In genomic region chr9:77655935-77656288, GRCm38 (mm10) we compare ENCODE assay signal across 8 mouse cellular contexts. TPM values are rescaled to one million over a fixed set of nuclear protein-coding genes. Genes with fewer than 3 reads are reported as not detected.
DNase-seq lines count a peak whose midpoint lies in the region; ATAC-seq and TF ChIP-seq lines count a peak whose summit lies in the region.

No protein-coding gene starts in this region.

- peak overlapping the region; percentile 69 for H3K9ac ChIP-seq in embryonic facial prominence, embryonic 13.5 days
- no peak overlapping the region for H3K9ac ChIP-seq in heart, postnatal 0 days (replicated peaks; ENCODE audit: low read depth, low read length)

- H3K9me3 ChIP-seq in embryonic facial prominence, embryonic 13.5 days, result no peaks in the 10 kb centered on the region
- H3K9me3 ChIP-seq in heart, postnatal 0 days (replicated peaks; ENCODE audit: control insufficient read depth, low read length), result no peaks in the 10 kb centered on the region

- peak; percentile 85 for ATAC-seq in CD4-positive, CD25-positive, alpha-beta regulatory T cell, adult 4 months
- ATAC-seq in embryonic facial prominence, embryonic 13.5 days (ENCODE audit: insufficient number of reproducible peaks, insufficient read depth, low FRiP score, low TSS enrichment, low read depth), result no peak
- peak; percentile 65 for ATAC-seq in heart, postnatal 0 days (ENCODE audit: insufficient read depth, low read depth)
- peak; percentile 78 for ATAC-seq in neutrophil, adult 5-6 weeks (ENCODE audit: extremely low read depth, insufficient number of reproducible peaks, low FRiP score, poor library complexity, severe bottlenecking)

- H3K4me1 ChIP-seq in embryonic facial prominence, embryonic 13.5 days, result peaks cover 13% of the 10 kb centered on the region; the same call in 1 of the 2 replicates
- H3K4me1 ChIP-seq in heart, postnatal 0 days (ENCODE audit: control insufficient read depth, insufficient read depth), result peaks cover 8% of the 10 kb centered on the region
- peaks cover 5% of the 10 kb centered on the region; the same call in 1 of the 2 replicates for H3K4me1 ChIP-seq in lung, adult 2 months (ENCODE audit: control insufficient read depth, insufficient read depth, low read length)

- peak overlapping the region; percentile 100 for H3K4me2 ChIP-seq in embryonic facial prominence, embryonic 13.5 days
- H3K4me2 ChIP-seq in heart, postnatal 0 days (ENCODE audit: low read depth, low read length), result peak overlapping the region; percentile 87

- WGBS in embryonic facial prominence, embryonic 13.5 days, result under 1% methylated on average over 7 of the region's 7 CpGs
- WGBS in heart, postnatal 0 days, result 6% methylated on average over 7 of the region's 7 CpGs
- under 1% methylated on average over 7 of the region's 7 CpGs for WGBS in lung, adult 2 months

- H3K27ac ChIP-seq in embryonic facial prominence, embryonic 13.5 days, result no peak overlapping the region
- no peak overlapping the region for H3K27ac ChIP-seq in heart, postnatal 0 days (ENCODE audit: low read depth)
- no peak overlapping the region for H3K27ac ChIP-seq in layer of hippocampus, adult 2 months

- peak overlapping the region; percentile 63 for H3K4me3 ChIP-seq in embryonic facial prominence, embryonic 13.5 days
- H3K4me3 ChIP-seq in heart, postnatal 0 days (ENCODE audit: low read depth, low read length), result peak overlapping the region; percentile 51
- peak overlapping the region; percentile 64 for H3K4me3 ChIP-seq in layer of hippocampus, adult 2 months
- H3K4me3 ChIP-seq in lung, adult 2 months (replicated peaks; ENCODE audit: extremely low read depth, low read depth, low read length), result peak overlapping the region; percentile 62

- peak; percentile 61 for TF ChIP-seq CTCF in heart, postnatal 0 days (IDR thresholded peaks at IDR 0.05; ENCODE audit: low read depth)
- peak; percentile 87 for TF ChIP-seq CTCF in layer of hippocampus, adult 2 months (conservative IDR thresholded peaks at IDR 0.05)
- no peak for TF ChIP-seq CTCF in lung, adult 2 months (IDR thresholded peaks at IDR 0.05; ENCODE audit: insufficient read depth, low read length)

- peak; percentile 56 for DNase-seq in adrenal gland, postnatal 10 days
- peak; percentile 86 for DNase-seq in heart, postnatal 0 days (ENCODE audit: low spot score)
- DNase-seq in layer of hippocampus, adult 2 months (ENCODE audit: low spot score in 2 of 2), result peak; percentile 33 to 48
- DNase-seq in lung, adult 2 months, result no peak
- DNase-seq in thymus, postnatal 36 days, result peak; percentile 5 to 7

- peaks cover 17% of the 10 kb centered on the region for H3K27me3 ChIP-seq in embryonic facial prominence, embryonic 13.5 days
- peaks cover 5% of the 10 kb centered on the region; the same call in 1 of the 2 replicates for H3K27me3 ChIP-seq in heart, postnatal 0 days (ENCODE audit: control insufficient read depth, insufficient read depth, low read length)

- no peak for TF ChIP-seq EP300 in heart, postnatal 0 days (IDR thresholded peaks at IDR 0.05; ENCODE audit: low read depth)

- H3K36me3 ChIP-seq in embryonic facial prominence, embryonic 13.5 days, result no peaks in the 10 kb centered on the region
- peaks cover 2% of the 10 kb centered on the region for H3K36me3 ChIP-seq in heart, postnatal 0 days (replicated peaks; ENCODE audit: control insufficient read depth, insufficient read depth, low read length)

- no peak for TF ChIP-seq POLR2A in lung, adult 2 months (IDR thresholded peaks at IDR 0.05; ENCODE audit: borderline replicate concordance, extremely low read depth, low read depth, low read length)

RNA-seq across cellular contexts. Expression of gene Klhl31, which starts 19.6 kb away (rescaled TPM):
- polyA plus RNA-seq in CD4-positive, CD25-positive, alpha-beta regulatory T cell, adult 4 months (2017; shearing (Covaris generic)), result not detected
- 10 to 100 TPM in 1 of 2 experiments, 1 to 10 TPM in 1; 6.7 to 19.3 TPM for total RNA-seq in adrenal gland, postnatal 10 days (2021)
- polyA plus RNA-seq in embryonic facial prominence, embryonic 13.5 days (2015; fragmentation: Nextera tagmentation; extraction: Ambion mirVana), result 1.5 and 1.7 TPM in 2 replicates
- total RNA-seq in heart, postnatal 0 days (2014; rRNA removed; ENCODE audit: low replicate concordance), result 75.3 and 80.7 TPM in 2 replicates
- polyA plus RNA-seq in heart, postnatal 0 days (2015; fragmentation: Nextera tagmentation; extraction: Ambion mirVana), result 66.8 TPM in 2 replicates
- under 1 TPM in 1 of 2 experiments, not detected in 1; 0.05 TPM for total RNA-seq in layer of hippocampus, adult 2 months (2021)
- 0.32 and 2.5 TPM in 2 replicates for polyA plus RNA-seq in lung, adult 2 months (2012; rRNA removed)
- not detected in 2 replicates for total RNA-seq in neutrophil, adult 5-6 weeks (2017)
